8 mouse cellular contexts compared by ENCODE assay signal in genomic region chrX:20819708-20820426, GRCm38 (mm10). TPM values are rescaled to one million over a fixed set of nuclear protein-coding genes. Genes with fewer than 3 reads are reported as not detected.
DNase-seq lines count a peak whose midpoint lies in the region; ATAC-seq and TF ChIP-seq lines count a peak whose summit lies in the region.

No protein-coding gene starts in this region.

- peak; percentile 19 for DNase-seq in G1E (ENCODE audit: low spot score)
- DNase-seq in cerebellum, adult 11 months = peak; percentile 56
- peak; percentile 21 to 44 for DNase-seq in layer of hippocampus, adult 8-10 months (ENCODE audit: low spot score in 2 of 2)
- DNase-seq in ovary, postnatal 36 days (ENCODE audit: low spot score) = peak; percentile 54
- DNase-seq in urinary bladder, postnatal 25 days (ENCODE audit: low spot score) = peak; percentile 31

- H3K4me1 ChIP-seq in G1E (ENCODE audit: insufficient read depth, low read depth, low read length) = peaks cover 9% of the 10 kb centered on the region
- H3K4me1 ChIP-seq in forebrain, embryonic 16.5 days (replicated peaks; ENCODE audit: control insufficient read depth, insufficient read depth, low read length) = no peaks in the 10 kb centered on the region
- H3K4me1 ChIP-seq in lung, embryonic 16.5 days (replicated peaks; ENCODE audit: control insufficient read depth, insufficient read depth, low read length) = no peaks in the 10 kb centered on the region

- no peak for TF ChIP-seq CTCF in G1E (IDR thresholded peaks at IDR 0.05; ENCODE audit: low read depth, low read length)

- H3K9ac ChIP-seq in forebrain, embryonic 16.5 days (replicated peaks; ENCODE audit: low read depth, low read length) = no peak overlapping the region; the same call in 1 of the 2 replicates
- peak overlapping the region; percentile 59 for H3K9ac ChIP-seq in lung, embryonic 16.5 days (ENCODE audit: low read length)

- 55% methylated on average over 8 of the region's 8 CpGs for WGBS in forebrain, embryonic 16.5 days
- WGBS in lung, embryonic 16.5 days = 37% methylated on average over 8 of the region's 8 CpGs

- peak overlapping the region; percentile 51 for H3K4me2 ChIP-seq in forebrain, embryonic 16.5 days (ENCODE audit: low read length)
- H3K4me2 ChIP-seq in lung, embryonic 16.5 days (ENCODE audit: low read depth, low read length) = peak overlapping the region; percentile 68

- H3K9me3 ChIP-seq in G1E (replicated peaks) = no peaks in the 10 kb centered on the region
- H3K9me3 ChIP-seq in forebrain, embryonic 16.5 days (ENCODE audit: control insufficient read depth, low read length) = no peaks in the 10 kb centered on the region
- H3K9me3 ChIP-seq in lung, embryonic 16.5 days (ENCODE audit: control insufficient read depth, low read length) = no peaks in the 10 kb centered on the region

- H3K27me3 ChIP-seq in G1E (ENCODE audit: insufficient read depth, low read length) = no peaks in the 10 kb centered on the region
- H3K27me3 ChIP-seq in forebrain, embryonic 16.5 days (replicated peaks; ENCODE audit: control insufficient read depth, insufficient read depth, low read length) = no peaks in the 10 kb centered on the region
- no peaks in the 10 kb centered on the region for H3K27me3 ChIP-seq in lung, embryonic 16.5 days (ENCODE audit: control insufficient read depth, insufficient read depth, low read depth, low read length)

- no peaks in the 10 kb centered on the region for H3K36me3 ChIP-seq in G1E (replicated peaks)
- no peaks in the 10 kb centered on the region for H3K36me3 ChIP-seq in forebrain, embryonic 16.5 days (ENCODE audit: control insufficient read depth, insufficient read depth)
- no peaks in the 10 kb centered on the region for H3K36me3 ChIP-seq in lung, embryonic 16.5 days (ENCODE audit: control insufficient read depth, insufficient read depth, low read length)

- no peak for ATAC-seq in G1E (ENCODE audit: extremely low read depth, insufficient number of reproducible peaks, low FRiP score, poor library complexity, severe bottlenecking)
- ATAC-seq in forebrain, embryonic 16.5 days = peak; percentile 41
- peak; percentile 81 to 84; a peak in 3 of 4 replicates for ATAC-seq in hematopoietic stem cell, adult 5-6 weeks (replicated peaks in 1 of 2; ENCODE audit: insufficient read depth in 1 of 2, low FRiP score in 2 of 2, low TSS enrichment in 1 of 2, low read depth in 1 of 2, poor library complexity in 2 of 2, severe bottlenecking in 2 of 2)
- peak; percentile 75 for ATAC-seq in lung, embryonic 16.5 days (ENCODE audit: low read depth)

- no peak overlapping the region; the same call in 1 of the 2 replicates for H3K4me3 ChIP-seq in G1E (ENCODE audit: low read depth, low read length)
- H3K4me3 ChIP-seq in forebrain, embryonic 16.5 days (replicated peaks; ENCODE audit: low read length) = peak overlapping the region; percentile 32
- H3K4me3 ChIP-seq in lung, embryonic 16.5 days (ENCODE audit: low read length) = peak overlapping the region; percentile 46

- H3K27ac ChIP-seq in forebrain, embryonic 16.5 days (ENCODE audit: low read length) = no peak overlapping the region
- H3K27ac ChIP-seq in lung, embryonic 16.5 days (ENCODE audit: low read length) = peak overlapping the region; percentile 17; the same call in 1 of the 2 replicates

RNA-seq across cellular contexts. Expression of gene Araf, which starts 22.3 kb away (rescaled TPM):
- total RNA-seq in G1E (2014; fragmentation: Nextera tagmentation) = 173 and 189 TPM in 2 replicates
- total RNA-seq in G1E (2017) = 44.8 and 58.4 TPM in 2 replicates
- polyA plus RNA-seq in G1E (2012) = 17.8 and 56.9 TPM in 2 replicates
- polyA plus RNA-seq in forebrain, embryonic 16.5 days (2015; fragmentation: Nextera tagmentation; extraction: Ambion mirVana) = 233 and 295 TPM in 2 replicates
- 38.7 and 51.7 TPM in 2 replicates for total RNA-seq in hematopoietic stem cell, adult 5-6 weeks (2017)
- total RNA-seq in layer of hippocampus, adult 8-10 months (2022) = 100 to 1,000 TPM; 188 to 200 (median 196) TPM
- 107 and 118 TPM in 2 replicates for polyA plus RNA-seq in lung, embryonic 16.5 days (2015; fragmentation: Nextera tagmentation; extraction: Ambion mirVana)

RNA-seq across cellular contexts. Expression of gene Timp1, which starts 50.1 kb away (rescaled TPM):
- total RNA-seq in G1E (2014; fragmentation: Nextera tagmentation) (not detected in 2 replicates), G1E (2017) (0.29 TPM in 1 of 2 replicates, not detected in the other)
- polyA plus RNA-seq in G1E (2012) = not detected in 2 replicates
- polyA plus RNA-seq in forebrain, embryonic 16.5 days (2015; fragmentation: Nextera tagmentation; extraction: Ambion mirVana) = 2.4 and 3.4 TPM in 2 replicates
- total RNA-seq in hematopoietic stem cell, adult 5-6 weeks (2017) = not detected in 2 replicates
- total RNA-seq in layer of hippocampus, adult 8-10 months (2022) = 1 to 10 TPM in 2 of 4 experiments, under 1 TPM in 1, not detected in 1; 0.55 to 3.2 (median 1.7) TPM
- polyA plus RNA-seq in lung, embryonic 16.5 days (2015; fragmentation: Nextera tagmentation; extraction: Ambion mirVana) = 24.8 and 26.1 TPM in 2 replicates
